Comparison of ENCODE assay signal across 9 mouse cellular contexts in genomic region chr12:9581506-9581905, GRCm38 (mm10). TPM values are rescaled to one million over a fixed set of nuclear protein-coding genes. Genes with fewer than 3 reads are reported as not detected.
DNase-seq lines count a peak whose midpoint lies in the region; ATAC-seq and TF ChIP-seq lines count a peak whose summit lies in the region.
"Had no signal": no experiment of that assay in that cellular context is flagged by ENCODE, and none has a peak within 500 bp of the region (broad histone marks: within the 10 kb centered on the region; RNA-seq: fewer than 3 reads in every experiment).

No protein-coding gene starts in this region.

- intact Hi-C loops in heart, postnatal 10 days (cut with DNase I), result loop anchor here (10.0 kb wide), 1 partner anchor 223 kb away; no protein-coding TSS in a partner anchor

- ATAC-seq in heart, embryonic 16.5 days (replicated peaks; ENCODE audit: extremely low read depth, insufficient read depth, low FRiP score), result no peak
- no peak for ATAC-seq in midbrain, postnatal 0 days (ENCODE audit: low FRiP score)
- ATAC-seq in embryonic facial prominence, embryonic 15.5 days (ENCODE audit: insufficient number of reproducible peaks, low FRiP score, low TSS enrichment, low read depth), result no peak
- no peak for ATAC-seq in stomach, embryonic 15.5 days (ENCODE audit: insufficient read depth, low FRiP score, low read depth)
- ATAC-seq in CD4-positive, CD25-positive, alpha-beta regulatory T cell, adult 4 months, result no peak
- ATAC-seq: inflammation-experienced regulatory T-cells, adult 6 months had no signal

- H3K36me3 ChIP-seq in heart, embryonic 16.5 days (ENCODE audit: control insufficient read depth, insufficient read depth), result no peaks in the 10 kb centered on the region
- no peaks in the 10 kb centered on the region for H3K36me3 ChIP-seq in midbrain, embryonic 10.5 days
- no peaks in the 10 kb centered on the region for H3K36me3 ChIP-seq in midbrain, postnatal 0 days (ENCODE audit: insufficient read depth, low read length)
- H3K36me3 ChIP-seq in embryonic facial prominence, embryonic 15.5 days, result no peaks in the 10 kb centered on the region
- no peaks in the 10 kb centered on the region for H3K36me3 ChIP-seq in stomach, embryonic 15.5 days

- no peak for TF ChIP-seq CTCF in midbrain, postnatal 0 days (IDR thresholded peaks at IDR 0.05)

- H3K4me2 ChIP-seq in heart, embryonic 16.5 days (ENCODE audit: low read depth, low read length), result peak overlapping the region; percentile 53; the same call in 1 of the 2 replicates
- H3K4me2 ChIP-seq in midbrain, postnatal 0 days (ENCODE audit: low read depth, low read length, poor library complexity, severe bottlenecking), result no peak overlapping the region
- peak overlapping the region; percentile 51 for H3K4me2 ChIP-seq in embryonic facial prominence, embryonic 15.5 days (replicated peaks)
- peak overlapping the region; percentile 67 for H3K4me2 ChIP-seq in stomach, embryonic 15.5 days

- peaks cover 9% of the 10 kb centered on the region for H3K4me1 ChIP-seq in heart, embryonic 16.5 days (ENCODE audit: control insufficient read depth, insufficient read depth, low read length)
- H3K4me1 ChIP-seq in midbrain, embryonic 10.5 days, result peaks cover 34% of the 10 kb centered on the region
- no peaks in the 10 kb centered on the region; the same call in 1 of the 2 replicates for H3K4me1 ChIP-seq in midbrain, postnatal 0 days (ENCODE audit: insufficient read depth, low read length)
- peaks cover 43% of the 10 kb centered on the region for H3K4me1 ChIP-seq in embryonic facial prominence, embryonic 15.5 days
- H3K4me1 ChIP-seq in stomach, embryonic 15.5 days, result peaks cover 10% of the 10 kb centered on the region

- no peak for DNase-seq in heart, postnatal 10 days
- peak; percentile 28 for DNase-seq in midbrain, embryonic 10.5 days (ENCODE audit: low spot score)
- no peak for DNase-seq in midbrain, postnatal 0 days (ENCODE audit: low spot score)
- DNase-seq: right cerebral cortex, postnatal 25 days had no signal

- peaks cover 67% of the 10 kb centered on the region for H3K27me3 ChIP-seq in heart, embryonic 16.5 days (ENCODE audit: control insufficient read depth, insufficient read depth, low read length)
- peaks cover 92% of the 10 kb centered on the region for H3K27me3 ChIP-seq in midbrain, embryonic 10.5 days (ENCODE audit: low read depth, poor library complexity, severe bottlenecking)
- peaks cover 71% of the 10 kb centered on the region for H3K27me3 ChIP-seq in midbrain, postnatal 0 days (ENCODE audit: insufficient read depth, low read length)
- H3K27me3 ChIP-seq in embryonic facial prominence, embryonic 15.5 days, result peaks cover 68% of the 10 kb centered on the region
- peaks cover 39% of the 10 kb centered on the region for H3K27me3 ChIP-seq in stomach, embryonic 15.5 days (replicated peaks)

- peak overlapping the region; percentile 33 for H3K4me3 ChIP-seq in heart, embryonic 16.5 days (ENCODE audit: low read length)
- H3K4me3 ChIP-seq in midbrain, embryonic 10.5 days, result no peak overlapping the region
- H3K4me3 ChIP-seq in midbrain, postnatal 0 days (ENCODE audit: low read depth, low read length), result no peak overlapping the region
- peak overlapping the region; percentile 57 for H3K4me3 ChIP-seq in embryonic facial prominence, embryonic 15.5 days (replicated peaks)
- 0 out of 2 replicates have a peak overlapping the region, but pooled peaks have one; percentile 23 for H3K4me3 ChIP-seq in stomach, embryonic 15.5 days (replicated peaks)

- H3K9me3 ChIP-seq in heart, embryonic 16.5 days (replicated peaks; ENCODE audit: control insufficient read depth, low read length), result no peaks in the 10 kb centered on the region
- no peaks in the 10 kb centered on the region for H3K9me3 ChIP-seq in midbrain, embryonic 10.5 days (replicated peaks)
- no peaks in the 10 kb centered on the region for H3K9me3 ChIP-seq in midbrain, postnatal 0 days (ENCODE audit: low read length)
- no peaks in the 10 kb centered on the region for H3K9me3 ChIP-seq in embryonic facial prominence, embryonic 15.5 days (replicated peaks)
- H3K9me3 ChIP-seq in stomach, embryonic 15.5 days, result no peaks in the 10 kb centered on the region

- no peak overlapping the region for H3K27ac ChIP-seq in heart, embryonic 16.5 days (ENCODE audit: low read length)
- H3K27ac ChIP-seq in midbrain, embryonic 10.5 days (replicated peaks), result no peak overlapping the region
- H3K27ac ChIP-seq in midbrain, postnatal 0 days (ENCODE audit: low read depth, low read length), result no peak overlapping the region
- peak overlapping the region; percentile 71 for H3K27ac ChIP-seq in embryonic facial prominence, embryonic 15.5 days (replicated peaks)
- H3K27ac ChIP-seq in stomach, embryonic 15.5 days, result no peak overlapping the region

- no peak overlapping the region for H3K9ac ChIP-seq in heart, embryonic 16.5 days (ENCODE audit: low read length)
- H3K9ac ChIP-seq in midbrain, postnatal 0 days (replicated peaks; ENCODE audit: low read length, poor library complexity, severe bottlenecking), result no peak overlapping the region
- H3K9ac ChIP-seq in embryonic facial prominence, embryonic 15.5 days, result peak overlapping the region; percentile 12; the same call in 1 of the 2 replicates
- no peak overlapping the region for H3K9ac ChIP-seq in stomach, embryonic 15.5 days

- WGBS in heart, embryonic 16.5 days, result 10% methylated on average over 12 of the region's 12 CpGs
- WGBS in midbrain, embryonic 10.5 days, result 2% methylated on average over 12 of the region's 12 CpGs
- 1% methylated on average over 12 of the region's 12 CpGs for WGBS in midbrain, postnatal 0 days
- WGBS in embryonic facial prominence, embryonic 15.5 days, result 14% methylated on average over 12 of the region's 12 CpGs
- 27% methylated on average over 12 of the region's 12 CpGs for WGBS in stomach, embryonic 15.5 days

RNA-seq across cellular contexts. Expression of gene Osr1, which starts 11.6 kb away (rescaled TPM):
- 10.4 and 10.8 TPM in 2 replicates for polyA plus RNA-seq in heart, embryonic 16.5 days (2015; fragmentation: Nextera tagmentation; extraction: Ambion mirVana)
- total RNA-seq in heart, postnatal 10 days (2021), result 10 to 100 TPM in 1 of 2 experiments, 1 to 10 TPM in 1; 8.9 to 11.3 TPM
- polyA plus RNA-seq in midbrain, embryonic 10.5 days (2016; fragmentation: Nextera tagmentation; extraction: Ambion mirVana), result 5.4 and 13.1 TPM in 2 replicates
- total RNA-seq in midbrain, postnatal 0 days (2014; rRNA removed), result 17.0 and 21.2 TPM in 2 replicates
- 7.7 and 8.1 TPM in 2 replicates for polyA plus RNA-seq in midbrain, postnatal 0 days (2015; fragmentation: Nextera tagmentation; extraction: Ambion mirVana)
- polyA plus RNA-seq in embryonic facial prominence, embryonic 15.5 days (2015; fragmentation: Nextera tagmentation; extraction: Ambion mirVana), result 111 and 127 TPM in 2 replicates
- polyA plus RNA-seq in stomach, embryonic 15.5 days (2015; fragmentation: Nextera tagmentation; extraction: Ambion mirVana), result 45.5 and 47.2 TPM in 2 replicates
- polyA plus RNA-seq in CD4-positive, CD25-positive, alpha-beta regulatory T cell, adult 4 months (2017; shearing (Covaris generic)), result not detected
- polyA plus RNA-seq: inflammation-experienced regulatory T-cells, adult 6 months had no signal

Comparison
In these comparisons a context has a peak if more than half of its experiments do, and no peak if none do; other contexts are left out.
1. H3K4me3 ChIP-seq: peak in heart, embryonic 16.5 days (single experiment), embryonic facial prominence, embryonic 15.5 days (single experiment) and stomach, embryonic 15.5 days (single experiment); none in midbrain, embryonic 10.5 days (single experiment) and midbrain, postnatal 0 days (single experiment).